Mouse (Mus musculus): ENCODE results near the gene Lhx6.
A peak's percentile ranks its signal among the peaks of the same experiment; 100 is the strongest.

The Lhx6 gene

DNA sequence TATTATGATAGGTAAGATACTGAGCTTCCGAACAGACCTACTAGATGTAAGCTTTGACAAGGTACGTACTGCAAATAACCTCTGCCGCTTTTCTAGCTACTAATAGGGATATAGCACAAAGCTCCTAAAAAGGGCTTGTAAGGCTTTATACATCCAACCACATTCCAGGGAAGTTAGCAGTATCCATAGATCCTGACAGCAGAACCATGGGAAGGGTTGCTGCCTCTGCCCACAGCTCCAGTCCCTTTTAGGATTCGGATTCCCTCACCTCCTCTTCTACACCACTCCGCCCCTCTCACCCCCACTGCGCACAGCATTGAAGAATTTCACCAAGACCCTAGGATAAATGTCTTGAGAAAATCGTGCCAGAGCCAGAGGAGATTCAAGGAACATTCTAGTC, 11.9 kb downstream of the Lhx6 start:
- DNase-seq (ENCODE audit: low read depth, low spot score): no peak

DNA sequence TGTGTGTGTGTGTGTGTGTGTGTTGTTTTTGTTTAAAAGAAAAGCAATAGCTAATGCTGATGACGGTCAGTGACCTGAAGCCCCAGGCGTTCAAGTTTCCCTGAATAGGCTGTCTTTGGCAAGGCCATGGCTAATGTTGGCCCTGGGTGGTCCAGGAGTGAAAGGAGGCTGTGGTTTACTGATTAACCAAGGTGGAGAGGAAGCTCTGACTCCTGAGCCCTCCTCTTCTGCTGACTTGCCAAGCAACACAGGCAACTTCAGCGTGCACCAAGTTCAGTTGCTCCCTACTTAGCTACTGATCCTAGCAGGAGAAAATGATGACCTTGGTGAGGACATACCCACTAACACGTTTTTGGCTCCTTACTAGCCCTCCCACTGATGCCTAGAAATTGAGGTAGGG, 12.5 kb downstream of the Lhx6 start:
- DNase-seq (ENCODE audit: low read depth, low spot score): no peak

DNA sequence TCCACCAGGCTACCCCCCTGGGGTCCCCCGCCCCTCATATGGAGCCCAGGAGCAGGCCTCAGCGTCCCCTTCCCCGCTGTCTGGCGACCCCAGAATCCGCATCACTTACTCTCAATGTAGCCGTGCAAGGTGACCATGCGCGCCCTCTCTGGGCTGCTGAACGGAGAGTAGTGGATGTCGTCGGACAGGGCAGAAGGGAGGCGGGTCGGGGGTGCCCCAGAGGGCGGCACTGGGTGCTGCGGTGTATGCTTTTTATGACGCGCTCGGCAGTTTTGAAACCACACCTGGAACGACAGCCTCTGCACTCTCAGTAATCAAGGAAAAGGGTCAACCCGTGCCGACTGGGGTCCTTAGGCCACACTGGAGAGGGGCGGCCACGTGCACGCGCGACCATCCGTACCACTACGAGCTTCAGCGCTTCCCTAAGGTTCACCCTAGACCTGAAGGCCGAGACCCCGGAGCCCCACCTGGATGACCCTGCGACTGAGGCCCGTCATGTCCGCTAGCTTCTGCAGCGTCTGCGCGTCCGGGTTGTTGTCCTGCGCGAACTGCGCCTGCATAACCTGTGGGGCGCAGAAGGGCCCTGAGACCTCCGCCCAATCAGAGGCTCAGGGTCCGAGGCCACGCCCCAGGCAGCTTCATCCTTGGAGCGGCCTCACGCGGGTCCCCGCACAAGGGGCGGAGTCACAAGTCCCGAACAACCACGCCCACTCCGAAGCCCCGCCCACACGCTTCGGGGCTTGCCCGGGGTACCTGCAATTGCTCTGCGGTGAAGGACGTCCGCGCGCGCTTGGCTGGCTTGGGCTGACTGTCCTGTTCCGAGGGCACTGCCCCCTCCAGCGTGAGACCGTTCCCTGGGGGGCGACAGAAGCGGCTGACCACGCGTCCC, 14.1 kb downstream of the Lhx6 start:
- DNase-seq (ENCODE audit: low read depth, low spot score): peak; percentile 97

- DNase-seq (ENCODE audit: low read depth, low spot score): peak; percentile 77
These were observed 16.0 kb downstream of the Lhx6 start for GRCm38 (mm10) chr2:36089190-36089589.

- DNase-seq (ENCODE audit: low read depth, low spot score): no peak
These were observed 20.2 kb downstream of the Lhx6 start for GRCm38 (mm10) chr2:36085041-36085440.

DNA sequence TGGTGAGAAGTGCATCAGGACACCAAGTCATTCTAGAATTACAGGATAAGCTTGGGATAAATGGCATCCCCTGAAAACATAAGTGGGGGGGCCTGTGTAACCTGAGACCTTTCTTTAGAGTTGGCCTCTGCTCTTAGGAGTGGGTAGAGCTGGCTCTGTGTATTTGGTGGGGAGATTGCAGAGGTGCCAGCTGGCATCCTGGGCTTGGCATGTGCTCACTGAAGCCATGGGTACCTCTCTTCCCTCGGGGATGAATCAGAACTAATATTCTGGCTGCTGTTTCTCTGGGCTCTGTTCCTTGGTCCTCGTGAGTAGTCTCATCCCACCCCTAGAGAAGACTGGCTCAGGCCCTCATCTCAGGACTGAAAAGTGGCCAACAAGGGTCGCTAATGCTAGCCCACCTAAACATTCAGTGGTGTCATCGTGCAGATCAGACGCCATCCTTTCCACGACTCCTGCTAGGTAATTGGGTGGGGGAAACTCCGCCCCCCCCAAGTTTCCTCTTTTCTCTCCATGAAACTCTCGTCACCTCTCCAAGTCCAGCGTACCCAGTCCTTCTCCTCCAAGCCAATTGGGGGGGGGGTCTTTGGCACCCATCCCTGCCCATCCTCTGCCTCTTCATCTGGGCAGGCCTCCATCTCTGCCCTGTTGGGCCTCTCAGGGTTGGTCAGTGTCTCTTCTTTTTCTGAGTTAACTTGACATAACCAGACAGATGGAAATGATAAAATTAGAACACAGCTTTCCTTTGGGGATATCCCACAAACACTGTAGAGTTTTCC, 22.2 kb downstream of the Lhx6 start:
- DNase-seq (ENCODE audit: low read depth, low spot score): no peak

GRCm38 (mm10) chr2:36081446-36081845, 23.8 kb downstream of the Lhx6 start:
- DNase-seq (ENCODE audit: low read depth, low spot score): no peak

- peak; percentile 62 for DNase-seq (ENCODE audit: low read depth, low spot score)
These were observed 27.9 kb downstream of the Lhx6 start for GRCm38 (mm10) chr2:36077160-36077761.

DNA sequence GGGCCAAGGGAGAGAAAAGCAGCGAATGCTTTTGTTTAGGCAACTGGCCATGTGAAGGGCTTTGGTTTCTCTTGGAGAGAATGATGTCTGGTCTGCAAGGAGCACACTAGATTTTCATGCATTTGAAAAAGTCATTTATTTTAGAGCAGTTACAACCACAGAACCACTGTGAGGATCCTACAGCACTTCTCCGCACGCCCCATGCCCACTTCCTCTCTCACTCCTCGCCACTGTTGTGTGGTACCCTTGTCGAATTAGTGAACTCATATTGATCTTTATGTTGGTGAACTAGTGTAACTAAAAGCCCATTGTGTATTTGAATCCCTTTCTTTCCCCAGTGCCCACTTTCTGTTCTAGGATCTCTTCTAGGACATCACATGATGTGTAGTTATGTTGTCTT, 30.0 kb downstream of the Lhx6 start:
- no peak for DNase-seq (ENCODE audit: low read depth, low spot score)

- DNase-seq (ENCODE audit: low read depth, low spot score): no peak
These were observed 31.4 kb downstream of the Lhx6 start for GRCm38 (mm10) chr2:36073781-36074180.

DNA sequence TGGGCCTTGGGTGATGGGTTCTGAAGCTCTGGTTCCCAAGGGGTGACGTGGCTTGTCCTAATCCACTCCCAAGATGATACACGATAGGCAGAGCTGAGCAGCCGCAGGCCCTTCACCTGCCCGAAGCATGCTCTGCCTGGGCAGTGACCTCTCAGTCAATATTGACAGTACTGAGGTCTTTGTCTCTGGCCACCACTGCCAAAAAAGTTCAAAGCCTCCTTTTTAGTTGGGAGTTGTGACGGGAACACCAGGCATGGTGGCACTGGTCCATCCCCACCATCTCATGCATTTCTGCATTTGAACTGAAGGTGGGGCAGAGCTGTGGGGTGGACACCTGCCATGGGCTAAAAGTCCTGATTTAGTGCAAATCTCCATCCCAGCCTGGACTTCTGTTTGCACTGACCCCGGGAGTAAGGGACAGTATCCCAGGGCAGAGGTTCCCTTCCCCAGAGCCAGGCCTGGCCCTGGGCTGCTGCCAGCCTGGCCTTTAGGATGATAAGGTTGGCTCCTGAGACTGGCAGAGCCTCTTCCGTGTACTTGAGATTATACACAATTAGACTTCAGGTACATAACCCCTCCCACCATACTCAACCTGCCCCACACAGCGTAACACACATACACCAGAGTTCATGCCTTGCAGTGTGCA, 33.4 kb downstream of the Lhx6 start:
- DNase-seq (ENCODE audit: low read depth, low spot score): no peak

- DNase-seq (ENCODE audit: low read depth, low spot score): no peak
These were observed 38.1 kb downstream of the Lhx6 start for GRCm38 (mm10) chr2:36067132-36067531.

DNA sequence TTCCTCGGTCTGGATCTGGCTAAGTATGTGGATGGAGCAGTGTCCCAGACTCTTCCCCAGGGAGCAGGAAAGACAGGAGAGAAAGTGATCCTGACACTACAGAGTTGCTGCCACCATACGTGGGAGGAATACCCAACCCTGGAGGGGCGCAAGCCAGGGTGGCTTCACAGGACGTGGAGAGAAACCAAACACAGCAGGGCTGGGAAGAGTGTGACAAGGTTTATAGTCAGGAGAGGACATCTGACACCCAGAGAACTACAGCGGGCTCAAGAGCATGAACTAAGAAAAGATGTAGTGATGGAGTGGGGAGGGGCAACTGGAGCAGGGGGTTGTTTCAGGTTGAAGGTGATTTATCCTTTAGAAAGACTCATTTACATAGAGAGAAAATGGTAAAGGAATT, 43.8 kb downstream of the Lhx6 start:
- DNase-seq (ENCODE audit: low read depth, low spot score): no peak

DNA sequence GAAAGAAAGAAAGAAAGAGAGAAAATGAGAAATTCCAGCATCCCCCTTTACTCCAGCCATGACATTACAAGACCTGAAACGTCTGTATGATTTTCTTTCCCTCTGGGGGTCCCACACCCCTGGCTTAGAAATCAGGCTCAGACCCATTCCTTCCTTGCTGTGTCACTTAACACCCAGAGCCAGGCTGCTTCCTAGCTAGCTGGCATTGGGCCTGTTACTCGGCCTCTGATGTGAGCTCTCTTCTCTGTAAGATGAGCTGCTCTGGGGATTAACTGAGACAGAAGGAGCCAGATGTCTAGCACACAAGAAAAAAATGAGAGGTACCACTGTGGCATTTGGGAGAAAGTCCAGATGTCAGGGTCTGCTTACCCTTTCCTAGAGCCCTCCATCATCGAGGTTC, 49.0 kb downstream of the Lhx6 start:
- no peak for DNase-seq (ENCODE audit: low read depth, low spot score)

- DNase-seq (ENCODE audit: low read depth, low spot score): no peak
These were observed 52.0 kb downstream of the Lhx6 start for GRCm38 (mm10) chr2:36053249-36053648.

- DNase-seq (ENCODE audit: low read depth, low spot score): no peak
These were observed 55.6 kb downstream of the Lhx6 start for GRCm38 (mm10) chr2:36049567-36049954.

- DNase-seq (ENCODE audit: low read depth, low spot score): peak; percentile 97
These were observed 56.3 kb downstream of the Lhx6 start, which contains the start of the genes Ndufa8 and Morn5 for GRCm38 (mm10) chr2:36048748-36049566. Gene Ndufa8, minus strand, starts transcription at chr2:36049406. Gene Morn5, plus strand, starts transcription at chr2:36049458.

GRCm38 (mm10) chr2:36048164-36048563, 57.0 kb downstream of the Lhx6 start:
- DNase-seq (ENCODE audit: low read depth, low spot score): no peak

GRCm38 (mm10) chr2:36040872-36041271, 64.3 kb downstream of the Lhx6 start:
- DNase-seq (ENCODE audit: low read depth, low spot score): no peak

- DNase-seq (ENCODE audit: low read depth, low spot score): no peak
These were observed 65.8 kb downstream of the Lhx6 start for GRCm38 (mm10) chr2:36039297-36039985.
